Mouse (Mus musculus): ENCODE results near the gene Gtf2ird2.

DNA sequence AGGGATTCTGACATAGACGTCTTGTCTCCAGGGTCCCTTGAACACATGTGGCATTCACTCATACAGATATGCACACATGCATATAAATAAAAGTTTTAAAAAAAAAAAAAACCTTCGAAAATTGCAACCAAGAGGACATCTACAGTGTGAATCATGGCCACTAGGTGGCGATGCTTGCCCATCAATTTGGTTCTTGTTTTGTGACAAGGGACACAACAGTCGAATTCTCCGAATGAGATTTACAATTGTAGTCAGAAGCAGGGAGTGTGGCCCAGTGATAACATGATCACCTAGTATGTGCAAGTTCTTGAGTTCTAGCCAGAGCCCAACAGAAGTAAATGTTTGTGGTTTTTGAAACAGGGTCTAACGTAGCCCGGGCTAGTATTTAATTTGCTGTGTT lies 3.9 kb upstream of the Gtf2ird2 start:
- TF ChIP-seq CTCF (conservative IDR thresholded peaks at IDR 0.05; ENCODE audit: low read length) (peak; percentile 76), POU5F1 (IDR thresholded peaks at IDR 0.05; ENCODE audit: borderline replicate concordance, low read length) (no peak), NANOG (IDR thresholded peaks at IDR 0.05; ENCODE audit: borderline replicate concordance, low read length) (no peak)
